9 mouse cellular contexts compared by ENCODE assay signal in the genomic region with DNA sequence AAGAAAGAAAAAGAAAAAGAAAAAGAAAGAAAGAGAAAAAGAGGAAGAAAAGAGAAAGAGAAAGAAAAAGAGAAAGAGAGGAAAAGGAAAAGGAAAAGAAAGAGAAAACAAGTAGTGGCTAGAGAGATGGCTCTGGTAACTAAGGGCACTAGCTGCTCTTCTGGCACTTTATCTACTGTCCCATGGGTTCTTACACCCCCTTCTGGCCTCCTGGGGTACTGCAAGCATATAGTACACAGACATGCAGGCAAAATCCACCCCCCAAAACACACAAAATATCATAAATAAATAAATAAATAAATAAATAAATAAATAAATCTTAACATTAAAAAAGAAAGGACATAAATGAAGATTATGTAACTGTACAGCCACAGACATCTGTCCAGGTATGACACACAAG. TPM values are rescaled to one million over a fixed set of nuclear protein-coding genes. Genes with fewer than 3 reads are reported as not detected.
DNase-seq lines count a peak whose midpoint lies in the region; ATAC-seq lines count a peak whose summit lies in the region.
"Had no signal": no experiment of that assay in that cellular context is flagged by ENCODE, and none has a peak within 500 bp of the region (broad histone marks: within the 10 kb centered on the region; RNA-seq: fewer than 3 reads in every experiment).

No protein-coding gene starts in this region.

- H3K4me3 ChIP-seq in forebrain, embryonic 14.5 days (ENCODE audit: low read depth, low read length): no peak overlapping the region
- H3K4me3 ChIP-seq in forebrain, embryonic 15.5 days: no peak overlapping the region

- H3K4me2 ChIP-seq in forebrain, embryonic 14.5 days (ENCODE audit: low read length): no peak overlapping the region
- H3K4me2 ChIP-seq in forebrain, embryonic 15.5 days (replicated peaks): no peak overlapping the region

- no peaks in the 10 kb centered on the region for H3K36me3 ChIP-seq in forebrain, embryonic 14.5 days (ENCODE audit: control insufficient read depth, insufficient read depth, low read length)
- H3K36me3 ChIP-seq in forebrain, embryonic 15.5 days: no peaks in the 10 kb centered on the region
- no peaks in the 10 kb centered on the region for H3K36me3 ChIP-seq in splenic B cell, adult 2 months (ENCODE audit: control insufficient read depth, insufficient read depth, low read length, poor library complexity, severe bottlenecking)

- peak; percentile 65 for DNase-seq in forebrain, embryonic 14.5 days (ENCODE audit: low spot score)
- peak; percentile 33 for DNase-seq in right cerebral cortex, postnatal 14 days
- DNase-seq in right cerebral cortex, postnatal 36 days (ENCODE audit: low spot score in 2 of 2): no peak
- DNase-seq in cerebellum, postnatal 14 days: peak; percentile 61 to 79
- DNase-seq in lung, postnatal 25 days (ENCODE audit: low spot score): peak; percentile 74
- DNase-seq in splenic B cell, adult 2 months (ENCODE audit: low read depth, low spot score): peak; percentile 86

- H3K9ac ChIP-seq in forebrain, embryonic 14.5 days (ENCODE audit: low read length): no peak overlapping the region
- no peak overlapping the region for H3K9ac ChIP-seq in forebrain, embryonic 15.5 days (replicated peaks)

- H3K27me3 ChIP-seq in forebrain, embryonic 14.5 days (replicated peaks; ENCODE audit: control insufficient read depth, insufficient read depth, low read length): no peaks in the 10 kb centered on the region
- H3K27me3 ChIP-seq in forebrain, embryonic 15.5 days: no peaks in the 10 kb centered on the region
- H3K27me3 ChIP-seq in splenic B cell, adult 2 months (ENCODE audit: control insufficient read depth, insufficient read depth, low read length, poor library complexity, severe bottlenecking): no peaks in the 10 kb centered on the region

- ATAC-seq in forebrain, embryonic 14.5 days: no peak
- no peak for ATAC-seq in forebrain, embryonic 15.5 days (replicated peaks)
- peak; percentile 60 to 81; a peak in 3 of 4 replicates for ATAC-seq in hematopoietic stem cell, adult 5-6 weeks (replicated peaks in 1 of 2; ENCODE audit: insufficient read depth in 1 of 2, low FRiP score in 2 of 2, low TSS enrichment in 1 of 2, low read depth in 1 of 2, poor library complexity in 2 of 2, severe bottlenecking in 2 of 2)

- no peaks in the 10 kb centered on the region for H3K4me1 ChIP-seq in forebrain, embryonic 14.5 days (ENCODE audit: control insufficient read depth, insufficient read depth, low read length)
- H3K4me1 ChIP-seq in forebrain, embryonic 15.5 days: no peaks in the 10 kb centered on the region

- no peaks in the 10 kb centered on the region for H3K9me3 ChIP-seq in forebrain, embryonic 14.5 days (replicated peaks; ENCODE audit: control insufficient read depth, low read length)
- H3K9me3 ChIP-seq in forebrain, embryonic 15.5 days: no peaks in the 10 kb centered on the region

- no peak overlapping the region for H3K27ac ChIP-seq in forebrain, embryonic 14.5 days (ENCODE audit: low read depth, low read length)
- H3K27ac ChIP-seq in forebrain, embryonic 15.5 days (replicated peaks): no peak overlapping the region

RNA-seq across cellular contexts. Expression of a gene that starts 20.4 kb away (rescaled TPM):
- polyA plus RNA-seq in forebrain, embryonic 14.5 days (2014; fragmentation: Nextera tagmentation; extraction: Ambion mirVana): 0.60 and 0.98 TPM in 2 replicates
- polyA plus RNA-seq in forebrain, embryonic 15.5 days (2015; fragmentation: Nextera tagmentation; extraction: Ambion mirVana): 0.76 and 0.77 TPM in 2 replicates
- total RNA-seq in hematopoietic stem cell, adult 5-6 weeks (2017): 2.0 and 2.5 TPM in 2 replicates

RNA-seq across cellular contexts. Expression of a gene that starts 22.6 kb away (rescaled TPM):
- polyA plus RNA-seq in forebrain, embryonic 14.5 days (2014; fragmentation: Nextera tagmentation; extraction: Ambion mirVana): 34.8 and 61.9 TPM in 2 replicates
- polyA plus RNA-seq in forebrain, embryonic 15.5 days (2015; fragmentation: Nextera tagmentation; extraction: Ambion mirVana): 51.5 and 52.9 TPM in 2 replicates
- 15.6 and 24.7 TPM in 2 replicates for total RNA-seq in hematopoietic stem cell, adult 5-6 weeks (2017)

RNA-seq across cellular contexts. Expression of a gene that starts 48.1 kb away (rescaled TPM):
- 4.7 TPM in 1 of 2 replicates, not detected in the other for polyA plus RNA-seq in forebrain, embryonic 14.5 days (2014; fragmentation: Nextera tagmentation; extraction: Ambion mirVana)
- not detected in 2 replicates for polyA plus RNA-seq in forebrain, embryonic 15.5 days (2015; fragmentation: Nextera tagmentation; extraction: Ambion mirVana)
- total RNA-seq in hematopoietic stem cell, adult 5-6 weeks (2017): not detected in 2 replicates
- total RNA-seq: adrenal gland, postnatal 4 days had no signal

Comparison
In these comparisons a context has a peak if more than half of its experiments do, and no peak if none do; other contexts are left out.
1. DNase-seq: peak in forebrain, embryonic 14.5 days (single experiment), right cerebral cortex, postnatal 14 days (single experiment), cerebellum, postnatal 14 days (2 of 2), lung, postnatal 25 days (single experiment) and splenic B cell, adult 2 months (single experiment); none in right cerebral cortex, postnatal 36 days (0 of 2).
2. ATAC-seq: peak in hematopoietic stem cell, adult 5-6 weeks (2 of 2); none in forebrain, embryonic 14.5 days (single experiment) and forebrain, embryonic 15.5 days (single experiment).